Mouse (Mus musculus) mesoderm, embryonic 11.5 days (tissue): ENCODE data around the gene Urb2.

ENCODE experiments used
- DNase-seq: peaks from one replicate; pipeline ENCODE4 v3.0.0-alpha.2; 2012; ENCODE audit warnings: low read depth, low spot score

The Urb2 gene

GRCm38 (mm10) chr8:124076416-124076815 lies 55.1 kb downstream of the Urb2 start:
- DNase-seq = no peak

GRCm38 (mm10) chr8:124077377-124077776 lies 56.1 kb downstream of the Urb2 start:
- DNase-seq = no peak

GRCm38 (mm10) chr8:124077998-124078397 lies 56.7 kb downstream of the Urb2 start:
- no peak for DNase-seq

- no peak for DNase-seq
Measured at GRCm38 (mm10) chr8:124078969-124079368, 57.7 kb downstream of the Urb2 start.

- DNase-seq = no peak
Measured at GRCm38 (mm10) chr8:124080467-124081326, 59.4 kb downstream of the Urb2 start.

- no peak for DNase-seq
Measured at GRCm38 (mm10) chr8:124082616-124083015, 61.3 kb downstream of the Urb2 start.

GRCm38 (mm10) chr8:124083611-124084010 lies 62.3 kb downstream of the Urb2 start:
- no peak for DNase-seq

- DNase-seq = no peak
Measured at GRCm38 (mm10) chr8:124085668-124086067, 64.4 kb downstream of the Urb2 start.

- DNase-seq = no peak
Measured at GRCm38 (mm10) chr8:124088092-124088613, 66.8 kb downstream of the Urb2 start.

- no peak for DNase-seq
Measured at GRCm38 (mm10) chr8:124089016-124089415, 67.7 kb downstream of the Urb2 start.

GRCm38 (mm10) chr8:124090473-124090872 lies 69.2 kb downstream of the Urb2 start:
- DNase-seq = no peak
